Mouse (Mus musculus) midbrain, embryonic 13.5 days (tissue): ENCODE results near the gene Olfr2. TPM values are rescaled to one million over a fixed set of nuclear protein-coding genes. Genes with fewer than 3 reads are reported as not detected.
A peak's percentile ranks its signal among the peaks of the same experiment; 100 is the strongest.
"Not testable (repeated sequence)": the region's sequence is repeated elsewhere in the genome, so short reads cannot be mapped to it uniquely, and the experiment has no call there.

Experiments used
- ATAC-seq: fragments of 200-750 bp; cut with Nextera tagmentation; 2 replicates; pipeline ENCODE4 v1.8.0; 2017; ENCODE audit warnings: mild to moderate bottlenecking, moderate TSS enrichment, moderate library complexity
- H3K27ac ChIP-seq: fragments of 300-500 bp; sonication (generic); 2 replicates; pipeline ENCODE4 v1.5.1; 2015; ENCODE audit warnings: inconsistent platforms, mild to moderate bottlenecking, moderate library complexity
- H3K27me3 ChIP-seq: fragments of 300-500 bp; sonication (generic); 2 replicates; pipeline ENCODE4 v1.6.1; 2015; ENCODE audit warnings: mild to moderate bottlenecking, inconsistent platforms
- H3K36me3 ChIP-seq: fragments of 300-500 bp; sonication (generic); 2 replicates; pipeline ENCODE4 v1.6.1; 2015; ENCODE audit warnings: mild to moderate bottlenecking, inconsistent platforms
- H3K4me1 ChIP-seq: fragments of 300-500 bp; sonication (generic); replicated peaks from 2 replicates; pipeline ENCODE4 v1.6.1; 2015; ENCODE audit warnings: inconsistent platforms
- H3K4me2 ChIP-seq: fragments of 300-500 bp; sonication (generic); replicated peaks from 2 replicates; pipeline ENCODE4 v1.6.1; 2015; ENCODE audit warnings: moderate library complexity, mild to moderate bottlenecking, inconsistent platforms
- H3K4me3 ChIP-seq: fragments of 300-500 bp; sonication (generic); replicated peaks from 2 replicates; pipeline ENCODE4 v1.5.1; 2015; ENCODE audit warnings: mild to moderate bottlenecking, inconsistent platforms
- H3K9ac ChIP-seq: fragments of 300-500 bp; sonication (generic); replicated peaks from 2 replicates; pipeline ENCODE4 v1.6.1; 2015; ENCODE audit warnings: mild to moderate bottlenecking, inconsistent platforms
- H3K9me3 ChIP-seq: fragments of 300-500 bp; sonication (generic); 2 replicates; pipeline ENCODE4 v1.6.1; 2016; ENCODE audit warnings: mild to moderate bottlenecking, inconsistent platforms
- WGBS: fragments of 180-500 bp; shearing (Covaris S2); methylation state at CpG from one replicate; pipeline ENCODE4 v1.1.7; 2015; 5-methylcytosine and 5-hydroxymethylcytosine counted together
- polyA plus RNA-seq: library from polyadenylated mRNA; unstranded; fragments of >200 nt; fragmentation: Nextera tagmentation; extraction: Ambion mirVana; gene quantifications from 2 replicates; pipeline ENCODE4 v1.2.1, GENCODE M21; 2015

The Olfr2 gene
- polyA plus RNA-seq: not detected in 2 replicates

GRCm38 (mm10) chr7:107005972-107006371 lies at the start of gene Olfr2:
Gene Olfr2, minus strand, starts transcription at chr7:107006072.
- no peaks in the 10 kb centered on the region for H3K4me1 ChIP-seq
- no peak within 1 kb of the TSS for H3K27ac ChIP-seq
- ATAC-seq: no peak
- H3K27me3 ChIP-seq: no peaks in the 10 kb centered on the region
- H3K9me3 ChIP-seq: no peaks in the 10 kb centered on the region
- 56% methylated on average over 1 of the region's 1 CpGs for WGBS
- H3K4me3 ChIP-seq: no peak within 1 kb of the TSS
- no peaks in the 10 kb centered on the region for H3K36me3 ChIP-seq
- no peak within 1 kb of the TSS for H3K4me2 ChIP-seq
- no peak within 1 kb of the TSS for H3K9ac ChIP-seq

GRCm38 (mm10) chr7:107047578-107047977 lies 41.7 kb upstream of the Olfr2 start:
- H3K27ac ChIP-seq: no peak overlapping the region
- WGBS: 41% methylated on average over 3 of the region's 3 CpGs
- H3K36me3 ChIP-seq: no peaks in the 10 kb centered on the region
- H3K9me3 ChIP-seq: no peaks in the 10 kb centered on the region
- H3K27me3 ChIP-seq: no peaks in the 10 kb centered on the region
- H3K4me2 ChIP-seq: no peak overlapping the region
- H3K4me1 ChIP-seq: no peaks in the 10 kb centered on the region
- no peak overlapping the region for H3K4me3 ChIP-seq
- no peak for ATAC-seq
- H3K9ac ChIP-seq: no peak overlapping the region

- H3K9me3 ChIP-seq: no peaks in the 10 kb centered on the region
- no peak overlapping the region for H3K27ac ChIP-seq
- no peak overlapping the region for H3K9ac ChIP-seq
- ATAC-seq: peak; percentile 56
- 8% methylated on average over 5 of the region's 5 CpGs for WGBS
- H3K36me3 ChIP-seq: no peaks in the 10 kb centered on the region
- H3K27me3 ChIP-seq: no peaks in the 10 kb centered on the region
- H3K4me1 ChIP-seq: no peaks in the 10 kb centered on the region
- no peak overlapping the region for H3K4me3 ChIP-seq
- no peak overlapping the region for H3K4me2 ChIP-seq
Measured at GRCm38 (mm10) chr7:107045833-107046232, 40.0 kb upstream of the Olfr2 start.

- H3K27ac ChIP-seq: no peak overlapping the region
- H3K4me1 ChIP-seq: no peaks in the 10 kb centered on the region
- H3K27me3 ChIP-seq: no peaks in the 10 kb centered on the region
- no peak for ATAC-seq
- H3K4me2 ChIP-seq: no peak overlapping the region
- H3K9me3 ChIP-seq: no peaks in the 10 kb centered on the region
- H3K4me3 ChIP-seq: no peak overlapping the region
- 92% methylated on average over 1 of the region's 1 CpGs for WGBS
- no peaks in the 10 kb centered on the region for H3K36me3 ChIP-seq
- no peak overlapping the region for H3K9ac ChIP-seq
Measured at GRCm38 (mm10) chr7:107044407-107044806, 38.5 kb upstream of the Olfr2 start.

GRCm38 (mm10) chr7:107043136-107043535 lies 37.3 kb upstream of the Olfr2 start:
- Histone ChIP-seq H3K9ac (no peak overlapping the region), H3K4me1 (no peaks in the 10 kb centered on the region), H3K27ac (no peak overlapping the region), H3K27me3 (no peaks in the 10 kb centered on the region), H3K36me3 (no peaks in the 10 kb centered on the region), H3K4me3 (no peak overlapping the region), H3K4me2 (no peak overlapping the region), H3K9me3 (no peaks in the 10 kb centered on the region)
- 91% methylated on average over 3 of the region's 3 CpGs for WGBS
- no peak for ATAC-seq

GRCm38 (mm10) chr7:107039934-107040563 lies 34.2 kb upstream of the Olfr2 start:
- no peak overlapping the region for H3K27ac ChIP-seq
- no peak overlapping the region for H3K4me2 ChIP-seq
- H3K9me3 ChIP-seq: no peaks in the 10 kb centered on the region
- no peak overlapping the region for H3K4me3 ChIP-seq
- no peaks in the 10 kb centered on the region for H3K36me3 ChIP-seq
- ATAC-seq: no peak
- H3K27me3 ChIP-seq: no peaks in the 10 kb centered on the region
- WGBS: 80% methylated on average over 2 of the region's 2 CpGs
- no peaks in the 10 kb centered on the region for H3K4me1 ChIP-seq
- no peak overlapping the region for H3K9ac ChIP-seq

GRCm38 (mm10) chr7:107030874-107031273 lies 25.0 kb upstream of the Olfr2 start, which contains the start of gene Olfr713:
Gene Olfr713, plus strand, starts transcription at chr7:107031174.
- 95% methylated on average over 1 of the region's 1 CpGs for WGBS
- Histone ChIP-seq H3K27ac (no peak within 1 kb of the TSS), H3K9me3 (no peaks in the 10 kb centered on the region), H3K9ac (no peak within 1 kb of the TSS), H3K36me3 (no peaks in the 10 kb centered on the region), H3K27me3 (no peaks in the 10 kb centered on the region), H3K4me3 (no peak within 1 kb of the TSS), H3K4me2 (no peak within 1 kb of the TSS), H3K4me1 (no peaks in the 10 kb centered on the region)
- no peak for ATAC-seq

GRCm38 (mm10) chr7:107004169-107004568 lies 1.7 kb downstream of the Olfr2 start:
- no peak overlapping the region for H3K9ac ChIP-seq
- no peak for ATAC-seq
- H3K9me3 ChIP-seq: no peaks in the 10 kb centered on the region
- no peak overlapping the region for H3K4me3 ChIP-seq
- WGBS: 64% methylated on average over 3 of the region's 3 CpGs
- H3K4me2 ChIP-seq: no peak overlapping the region
- no peaks in the 10 kb centered on the region for H3K4me1 ChIP-seq
- H3K36me3 ChIP-seq: no peaks in the 10 kb centered on the region
- no peaks in the 10 kb centered on the region for H3K27me3 ChIP-seq
- H3K27ac ChIP-seq: no peak overlapping the region

- H3K4me2 ChIP-seq: no peak overlapping the region
- no peaks in the 10 kb centered on the region for H3K4me1 ChIP-seq
- WGBS: 90% methylated on average over 7 of the region's 7 CpGs
- H3K4me3 ChIP-seq: no peak overlapping the region
- ATAC-seq: no peak
- H3K27ac ChIP-seq: no peak overlapping the region
- no peaks in the 10 kb centered on the region for H3K27me3 ChIP-seq
- no peaks in the 10 kb centered on the region for H3K36me3 ChIP-seq
- no peak overlapping the region for H3K9ac ChIP-seq
- no peaks in the 10 kb centered on the region for H3K9me3 ChIP-seq
Measured at GRCm38 (mm10) chr7:107000798-107001197, 5.1 kb downstream of the Olfr2 start.

- Histone ChIP-seq H3K4me3 (no peak overlapping the region), H3K27me3 (no peaks in the 10 kb centered on the region), H3K36me3 (no peaks in the 10 kb centered on the region), H3K4me1 (no peaks in the 10 kb centered on the region), H3K9ac (no peak overlapping the region), H3K27ac (no peak overlapping the region), H3K9me3 (no peaks in the 10 kb centered on the region), H3K4me2 (no peak overlapping the region)
- ATAC-seq: no peak
- 92% methylated on average over 3 of the region's 3 CpGs for WGBS
Measured at GRCm38 (mm10) chr7:106985236-106985635, 20.6 kb downstream of the Olfr2 start.

GRCm38 (mm10) chr7:106975353-106975752 lies 30.5 kb downstream of the Olfr2 start, which contains the start of gene Olfr711:
Gene Olfr711, minus strand, starts transcription at chr7:106975453.
- Histone ChIP-seq H3K4me2 (no peak within 1 kb of the TSS), H3K9ac (no peak within 1 kb of the TSS), H3K27ac (no peak within 1 kb of the TSS), H3K4me1 (no peaks in the 10 kb centered on the region), H3K36me3 (no peaks in the 10 kb centered on the region), H3K4me3 (no peak within 1 kb of the TSS), H3K9me3 (no peaks in the 10 kb centered on the region), H3K27me3 (no peaks in the 10 kb centered on the region)
- ATAC-seq: no peak
- WGBS: 63% methylated on average over 1 of the region's 1 CpGs

- H3K9me3 ChIP-seq, H3K27ac ChIP-seq, H3K27me3 ChIP-seq, H3K4me3 ChIP-seq, H3K4me2 ChIP-seq, ATAC-seq, H3K36me3 ChIP-seq, H3K9ac ChIP-seq, H3K4me1 ChIP-seq: not testable (repeated sequence)
Measured at GRCm38 (mm10) chr7:106967503-106967902, 38.4 kb downstream of the Olfr2 start.

GRCm38 (mm10) chr7:106963837-106964236 lies 42.0 kb downstream of the Olfr2 start, which contains the start of gene Olfr6:
Gene Olfr6, minus strand, starts transcription at chr7:106963937.
- no peak within 1 kb of the TSS for H3K4me3 ChIP-seq
- WGBS: 88% methylated on average over 1 of the region's 1 CpGs
- no peak within 1 kb of the TSS for H3K4me2 ChIP-seq
- ATAC-seq: no peak
- H3K36me3 ChIP-seq: no peaks in the 10 kb centered on the region
- no peak within 1 kb of the TSS for H3K27ac ChIP-seq
- no peak within 1 kb of the TSS for H3K9ac ChIP-seq
- H3K4me1 ChIP-seq: no peaks in the 10 kb centered on the region
- no peaks in the 10 kb centered on the region for H3K9me3 ChIP-seq
- no peaks in the 10 kb centered on the region for H3K27me3 ChIP-seq
